Mouse (Mus musculus) forebrain, embryonic 13.5 days (tissue): ENCODE results near the gene Fam178b. TPM values are rescaled to one million over a fixed set of nuclear protein-coding genes. Genes with fewer than 3 reads are reported as not detected.

ENCODE experiments used
- ATAC-seq: fragments of 200-750 bp; cut with Nextera tagmentation; 2 replicates; pipeline ENCODE4 v1.8.0; 2017
- H3K27ac ChIP-seq: fragments of 300-500 bp; sonication (generic); 2 replicates; pipeline ENCODE4 v1.5.1; 2015; ENCODE audit warnings: inconsistent platforms, mild to moderate bottlenecking, moderate library complexity
- H3K27me3 ChIP-seq: fragments of 300-500 bp; sonication (generic); 2 replicates; pipeline ENCODE4 v1.6.1; 2015; ENCODE audit warnings: mild to moderate bottlenecking, inconsistent platforms
- H3K36me3 ChIP-seq: fragments of 300-500 bp; sonication (generic); 2 replicates; pipeline ENCODE4 v1.6.1; 2015; ENCODE audit warnings: mild to moderate bottlenecking, inconsistent platforms; ENCODE audit not compliant: poor library complexity, severe bottlenecking
- H3K4me1 ChIP-seq: fragments of 300-500 bp; sonication (generic); 2 replicates; pipeline ENCODE4 v1.6.1; 2015; ENCODE audit warnings: inconsistent platforms
- H3K4me2 ChIP-seq: fragments of 300-500 bp; sonication (generic); 2 replicates; pipeline ENCODE4 v1.6.1; 2015; ENCODE audit warnings: inconsistent platforms, mild to moderate bottlenecking, moderate library complexity
- H3K4me3 ChIP-seq: fragments of 300-500 bp; sonication (generic); 2 replicates; pipeline ENCODE4 v1.5.1; 2015; ENCODE audit warnings: mild to moderate bottlenecking, inconsistent platforms
- H3K9ac ChIP-seq: fragments of 300-500 bp; sonication (generic); 2 replicates; pipeline ENCODE4 v1.6.1; 2015; ENCODE audit warnings: mild to moderate bottlenecking, inconsistent platforms
- H3K9me3 ChIP-seq: fragments of 300-500 bp; sonication (generic); replicated peaks from 2 replicates; pipeline ENCODE4 v1.6.1; 2016; ENCODE audit warnings: inconsistent platforms
- WGBS: fragments of 180-500 bp; shearing (Covaris S2); methylation state at CpG from one replicate; pipeline ENCODE4 v1.1.7; 2015; 5-methylcytosine and 5-hydroxymethylcytosine counted together
- polyA plus RNA-seq: library from polyadenylated mRNA; unstranded; fragments of >200 nt; fragmentation: Nextera tagmentation; extraction: Ambion mirVana; gene quantifications from 2 replicates; pipeline ENCODE4 v1.2.1, GENCODE M21; 2015

Gene Fam178b
- polyA plus RNA-seq, 1 experiment from 2014 or later = 0.34 TPM

DNA sequence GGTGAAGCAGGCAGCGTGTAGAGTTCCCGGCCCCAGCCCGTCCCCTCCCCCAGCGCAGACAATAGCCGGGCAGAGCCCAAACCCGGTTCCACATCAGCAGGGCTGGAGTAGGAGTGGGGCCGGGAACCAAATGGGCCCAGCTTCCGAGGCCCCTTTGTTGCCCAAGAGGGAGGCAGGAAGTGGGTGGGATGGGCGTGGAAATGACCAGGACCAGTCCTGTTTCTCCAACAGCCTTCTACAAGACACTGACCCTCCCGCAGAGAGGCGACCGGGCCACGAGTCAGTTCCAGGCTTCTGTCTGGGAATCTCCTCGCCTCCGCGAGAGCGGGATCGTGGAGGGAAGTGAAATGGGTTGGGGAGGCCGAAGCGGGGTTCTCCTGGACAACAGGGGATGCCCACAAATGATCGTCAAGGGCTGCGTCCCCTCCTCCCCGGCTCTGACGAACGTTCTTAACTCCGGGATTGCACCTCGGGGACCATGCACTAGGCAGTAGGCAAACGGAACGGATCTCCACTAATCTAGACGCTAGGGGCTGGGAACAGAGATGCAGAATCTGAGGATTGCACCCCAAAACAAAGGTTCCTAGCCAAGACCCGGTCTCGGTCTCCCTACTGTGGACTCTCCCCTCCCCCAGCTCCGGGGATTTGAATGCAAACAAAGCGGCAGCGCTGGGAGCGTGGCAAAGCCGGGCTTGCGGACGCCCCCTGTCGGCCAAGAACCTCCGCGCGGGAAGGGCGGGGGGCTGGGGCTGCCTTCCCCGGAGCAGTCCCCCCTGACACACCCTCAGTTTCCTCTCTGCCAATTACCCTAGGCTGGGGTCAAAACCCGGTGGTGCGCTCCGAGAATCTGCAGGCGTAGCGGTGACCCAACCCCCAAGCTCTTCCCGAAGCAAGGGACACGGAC lies 126.2 kb downstream of the Fam178b start:
- peak; percentile 83 for ATAC-seq

DNA sequence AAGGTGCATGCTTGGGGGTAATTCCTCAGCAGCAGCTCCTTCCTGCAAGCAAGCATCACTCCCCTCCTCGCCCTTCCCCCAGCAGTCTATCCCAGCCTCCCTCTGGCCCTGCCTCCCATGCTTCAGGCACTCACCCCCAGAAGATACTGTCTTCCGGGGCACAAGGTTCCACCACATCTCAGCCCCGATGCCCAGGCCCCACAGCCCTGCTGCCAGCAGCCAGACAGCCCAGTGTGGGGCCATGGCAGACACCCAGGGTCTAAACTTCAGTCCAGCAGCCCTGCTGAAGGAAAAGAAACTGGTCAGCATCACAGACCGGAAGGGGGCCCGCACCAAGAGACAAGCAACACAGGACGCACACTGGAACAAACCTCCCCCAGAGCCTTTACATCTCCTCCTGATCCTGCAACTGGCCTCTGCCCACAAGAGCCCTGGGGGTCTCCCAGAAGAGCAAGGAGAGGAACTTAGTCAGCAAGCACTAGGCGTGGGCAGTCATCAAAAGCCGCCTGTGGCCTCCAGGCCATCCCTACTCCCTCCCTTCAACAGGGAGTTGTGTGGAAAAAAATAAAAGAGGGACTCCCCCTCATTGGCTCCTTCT lies 127.1 kb downstream of the Fam178b start:
- peak overlapping the region; percentile 99 for H3K27ac ChIP-seq
- peaks cover 39% of the 10 kb centered on the region for H3K4me1 ChIP-seq
- H3K9ac ChIP-seq = peak overlapping the region; percentile 99
- WGBS = 5% methylated on average over 8 of the region's 8 CpGs
- no peaks in the 10 kb centered on the region for H3K9me3 ChIP-seq
- H3K36me3 ChIP-seq = peaks cover 45% of the 10 kb centered on the region
- peak overlapping the region; percentile 95 for H3K4me3 ChIP-seq
- H3K4me2 ChIP-seq = peak overlapping the region; percentile 99
- no peak for ATAC-seq
- H3K27me3 ChIP-seq = peaks cover 17% of the 10 kb centered on the region

More for the DNA sequence above, 126.2 kb downstream of the Fam178b start:
- Histone ChIP-seq H3K9me3 (no peaks in the 10 kb centered on the region), H3K4me2 (peak overlapping the region; percentile 99), H3K27me3 (peaks cover 17% of the 10 kb centered on the region), H3K9ac (peak overlapping the region; percentile 99), H3K4me1 (peaks cover 35% of the 10 kb centered on the region), H3K27ac (peak overlapping the region; percentile 99), H3K36me3 (peaks cover 36% of the 10 kb centered on the region), H3K4me3 (peak overlapping the region; percentile 95)
- under 1% methylated on average over 52 of the region's 52 CpGs for WGBS

DNA sequence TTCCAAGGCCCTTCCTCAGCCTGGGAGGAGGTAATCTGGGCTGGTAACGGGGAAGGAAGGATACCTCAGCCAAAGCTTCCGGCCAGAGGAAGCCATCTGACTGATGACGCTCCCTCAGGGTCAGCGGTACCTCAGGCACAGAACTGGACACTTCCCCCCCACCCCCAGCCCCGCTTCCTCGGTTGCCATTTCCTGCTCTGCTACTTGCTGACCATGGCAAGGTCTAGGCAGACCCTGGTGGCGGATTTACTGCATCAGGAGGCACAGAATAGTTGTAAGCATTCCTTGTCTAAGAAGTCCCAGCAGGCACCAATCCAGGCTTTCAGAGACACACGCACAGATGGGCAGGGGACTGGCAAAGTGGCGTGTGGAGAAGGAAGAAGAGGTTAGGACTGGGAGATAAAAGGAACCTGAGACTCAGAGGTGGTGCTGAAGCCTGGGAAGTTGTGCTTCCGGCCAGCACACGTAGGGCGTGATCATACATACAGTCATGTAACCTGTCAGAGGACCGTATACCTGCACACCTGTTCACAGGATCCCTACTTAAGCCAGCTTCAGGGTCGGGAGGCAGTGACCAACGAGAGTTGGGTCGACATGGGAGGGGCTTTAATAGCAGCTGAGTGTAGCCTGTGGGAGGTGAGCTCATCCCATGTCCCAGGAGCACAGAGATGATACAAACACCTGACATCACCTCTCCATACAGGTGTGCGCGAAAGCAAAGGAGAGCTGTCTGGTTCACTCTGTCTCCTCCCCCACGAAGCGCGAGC lies 128.2 kb downstream of the Fam178b start:
- peak overlapping the region; percentile 99 for H3K9ac ChIP-seq
- peaks cover 12% of the 10 kb centered on the region for H3K27me3 ChIP-seq
- peaks cover 56% of the 10 kb centered on the region for H3K36me3 ChIP-seq
- H3K27ac ChIP-seq = peak overlapping the region; percentile 99; the same call in 1 of the 2 replicates
- peak overlapping the region; percentile 95 for H3K4me3 ChIP-seq
- peaks cover 39% of the 10 kb centered on the region for H3K4me1 ChIP-seq
- no peak for ATAC-seq
- peak overlapping the region; percentile 99 for H3K4me2 ChIP-seq
- H3K9me3 ChIP-seq = no peaks in the 10 kb centered on the region
- 83% methylated on average over 21 of the region's 21 CpGs for WGBS

DNA sequence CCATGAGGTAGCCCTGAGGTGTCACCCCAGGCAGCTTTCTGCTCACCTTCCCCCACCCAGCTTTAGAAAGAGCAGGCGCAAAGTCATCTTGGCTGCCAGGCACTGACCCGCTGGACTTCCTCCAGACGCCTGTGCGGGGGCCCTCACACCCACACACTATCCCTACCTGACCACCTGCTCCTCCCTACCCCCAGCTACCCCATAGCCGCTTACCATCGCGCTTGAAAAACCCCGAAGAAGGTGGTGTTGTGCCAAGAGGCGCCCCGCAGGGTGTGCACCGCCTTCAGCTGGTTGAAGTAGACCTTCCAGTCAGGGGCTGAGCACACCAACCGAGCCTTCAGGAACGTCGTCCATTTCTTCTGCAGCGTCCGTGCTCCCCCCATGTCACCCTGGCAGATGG lies 130.5 kb downstream of the Fam178b start:
- no peak for ATAC-seq
- Histone ChIP-seq H3K9me3 (no peaks in the 10 kb centered on the region), H3K4me2 (no peak overlapping the region), H3K36me3 (peaks cover 75% of the 10 kb centered on the region), H3K4me3 (no peak overlapping the region), H3K4me1 (peaks cover 53% of the 10 kb centered on the region), H3K9ac (no peak overlapping the region), H3K27ac (no peak overlapping the region), H3K27me3 (no peaks in the 10 kb centered on the region)
- 88% methylated on average over 16 of the region's 16 CpGs for WGBS

DNA sequence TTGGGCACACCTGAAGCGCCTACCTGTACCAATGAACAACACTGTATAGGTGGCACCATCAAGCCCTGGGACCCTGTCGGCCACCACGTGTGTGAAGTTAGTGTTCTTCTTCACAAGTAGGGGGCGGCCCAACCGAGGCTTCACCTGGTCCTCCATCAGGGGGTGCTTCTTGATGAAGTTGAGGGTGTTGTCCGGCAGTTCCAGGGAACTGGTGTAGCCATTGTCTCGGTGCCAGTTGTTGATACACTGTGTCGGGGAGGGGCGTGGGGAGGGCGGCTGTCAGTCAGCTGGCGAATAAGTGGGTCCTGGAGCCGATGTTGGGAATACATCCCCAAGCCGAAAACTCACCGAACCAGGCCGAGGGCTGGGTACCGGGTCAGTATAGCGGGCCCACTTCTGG lies 131.1 kb downstream of the Fam178b start:
- H3K36me3 ChIP-seq = peaks cover 75% of the 10 kb centered on the region
- no peaks in the 10 kb centered on the region for H3K27me3 ChIP-seq
- 90% methylated on average over 17 of the region's 17 CpGs for WGBS
- no peak overlapping the region for H3K4me2 ChIP-seq
- H3K4me3 ChIP-seq = no peak overlapping the region
- no peak overlapping the region for H3K27ac ChIP-seq
- H3K4me1 ChIP-seq = peaks cover 55% of the 10 kb centered on the region
- H3K9ac ChIP-seq = no peak overlapping the region
- H3K9me3 ChIP-seq = no peaks in the 10 kb centered on the region
- ATAC-seq = no peak

DNA sequence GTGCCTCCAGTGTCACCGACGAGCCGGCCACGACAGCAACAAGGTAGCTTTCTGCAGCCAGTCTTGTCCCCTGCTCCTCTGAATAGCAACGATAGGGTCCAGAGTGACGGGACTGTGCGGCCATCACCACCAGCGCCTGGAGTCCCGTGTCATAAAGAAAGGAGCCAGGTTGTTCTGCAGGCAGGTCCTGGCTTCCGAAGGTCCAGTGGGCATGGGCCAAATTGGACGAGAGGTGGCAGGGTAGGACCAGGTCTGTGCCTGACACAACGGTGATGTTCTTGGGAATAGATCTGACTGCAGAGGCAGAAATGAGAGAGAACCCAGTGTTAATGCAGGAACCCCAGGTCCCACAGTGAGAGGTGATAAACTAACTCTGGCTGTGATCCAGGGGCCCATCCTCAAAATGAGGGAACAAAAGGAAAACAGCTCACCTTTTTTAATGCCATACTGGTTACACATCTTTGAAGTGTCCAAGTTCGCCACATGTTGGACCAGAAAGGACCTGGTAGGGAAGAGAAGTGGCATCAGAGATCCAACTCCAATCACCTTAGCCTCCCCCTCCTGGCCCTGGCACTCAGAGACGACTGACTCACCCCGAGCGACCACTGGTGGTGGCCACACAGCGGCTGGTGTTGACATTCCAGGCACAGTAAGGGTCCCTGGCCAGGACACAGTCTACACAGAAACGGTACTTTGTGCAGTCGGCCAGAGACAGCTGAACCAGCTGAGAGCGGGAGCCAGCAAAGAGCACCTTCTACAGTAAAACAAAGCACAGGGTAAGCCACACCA lies 132.7 kb downstream of the Fam178b start:
- no peak for ATAC-seq
- peaks cover 55% of the 10 kb centered on the region for H3K4me1 ChIP-seq
- H3K4me2 ChIP-seq = no peak overlapping the region
- WGBS = 79% methylated on average over 20 of the region's 20 CpGs
- H3K27me3 ChIP-seq = no peaks in the 10 kb centered on the region
- no peak overlapping the region for H3K4me3 ChIP-seq
- H3K27ac ChIP-seq = no peak overlapping the region
- H3K9me3 ChIP-seq = no peaks in the 10 kb centered on the region
- H3K36me3 ChIP-seq = peaks cover 74% of the 10 kb centered on the region
- H3K9ac ChIP-seq = no peak overlapping the region

DNA sequence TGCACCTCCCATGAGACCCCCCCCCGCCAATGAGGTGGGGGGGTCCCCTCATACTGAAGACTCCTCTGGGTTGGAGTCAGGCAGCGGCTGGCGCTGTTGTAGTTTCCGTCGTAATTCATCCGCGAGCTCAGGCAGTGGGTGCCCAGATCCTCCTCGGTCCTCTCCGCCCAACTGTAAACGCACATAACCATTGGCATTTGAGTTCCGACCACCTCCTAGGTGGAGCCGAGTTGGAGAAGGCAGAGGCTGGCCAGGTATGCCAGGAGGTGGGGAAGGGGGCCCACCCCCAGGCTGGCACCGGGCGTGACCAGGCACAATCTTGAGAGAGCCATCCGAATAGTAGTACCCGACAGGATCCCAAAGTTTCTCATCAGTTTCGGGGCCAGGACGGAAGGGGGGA lies 133.5 kb downstream of the Fam178b start:
- peaks cover 47% of the 10 kb centered on the region for H3K4me1 ChIP-seq
- ATAC-seq = no peak

DNA sequence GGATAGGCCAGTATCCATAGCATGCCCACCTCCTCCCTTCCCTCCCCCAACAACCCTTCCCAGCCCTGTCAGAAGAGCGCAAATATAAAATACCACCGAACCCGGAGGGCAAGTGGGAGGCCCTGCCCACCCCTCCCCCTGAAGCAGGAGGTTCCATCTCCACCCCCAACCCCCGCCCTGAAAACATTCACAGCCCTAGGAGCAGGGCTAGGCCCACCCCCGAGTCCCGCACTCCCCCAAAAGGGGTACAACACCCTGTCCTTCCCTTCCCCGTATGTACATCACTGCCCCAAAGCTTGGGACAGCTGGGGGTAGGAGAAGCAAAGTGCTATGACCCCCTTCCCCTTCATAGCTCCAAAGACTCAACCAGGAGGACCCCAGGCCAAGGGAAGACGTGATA lies 134.2 kb downstream of the Fam178b start:
- Histone ChIP-seq H3K9ac (no peak overlapping the region), H3K27me3 (no peaks in the 10 kb centered on the region), H3K36me3 (peaks cover 59% of the 10 kb centered on the region), H3K27ac (0 out of 2 replicates have a peak overlapping the region, but pooled peaks have one; percentile 16), H3K4me2 (no peak overlapping the region), H3K4me1 (peaks cover 40% of the 10 kb centered on the region), H3K9me3 (no peaks in the 10 kb centered on the region), H3K4me3 (no peak overlapping the region)
- WGBS = 63% methylated on average over 8 of the region's 8 CpGs
- no peak for ATAC-seq

More for the DNA sequence above, 133.5 kb downstream of the Fam178b start:
- no peaks in the 10 kb centered on the region for H3K9me3 ChIP-seq
- peaks cover 66% of the 10 kb centered on the region for H3K36me3 ChIP-seq
- no peak overlapping the region for H3K4me3 ChIP-seq
- no peak overlapping the region for H3K9ac ChIP-seq
- no peak overlapping the region for H3K27ac ChIP-seq
- H3K27me3 ChIP-seq = no peaks in the 10 kb centered on the region
- 90% methylated on average over 18 of the region's 18 CpGs for WGBS
- no peak overlapping the region for H3K4me2 ChIP-seq

DNA sequence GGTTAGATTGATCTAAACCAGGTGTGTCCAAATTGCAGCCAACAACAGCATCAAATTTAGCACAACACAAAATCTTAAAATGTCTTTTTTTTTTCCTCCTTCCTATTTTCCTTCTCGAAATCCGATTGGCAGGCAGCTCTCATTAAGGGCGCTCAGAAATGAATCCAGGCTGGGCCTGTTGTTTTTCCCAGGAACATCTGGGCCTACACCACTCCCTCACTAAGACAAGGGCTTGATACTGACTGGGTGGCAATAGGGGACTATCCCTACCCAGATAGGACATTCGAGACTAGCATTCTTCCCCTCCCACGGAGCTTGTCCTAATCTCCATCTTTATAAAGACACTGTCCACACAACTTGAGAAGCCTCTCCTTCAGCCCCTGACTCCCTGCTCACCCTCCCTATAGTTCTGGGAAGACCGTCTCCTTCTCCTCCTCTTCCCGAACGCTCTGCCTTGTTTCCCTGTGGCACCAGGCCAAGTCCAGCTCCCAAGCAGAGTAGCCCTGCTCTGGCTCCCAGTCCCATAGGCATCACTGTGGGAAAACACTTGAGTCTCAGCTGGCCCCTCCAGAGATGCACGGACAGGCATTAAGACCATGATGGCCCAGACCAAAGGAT lies 134.9 kb downstream of the Fam178b start:
- Histone ChIP-seq H3K27ac (peak overlapping the region; percentile 49), H3K27me3 (no peaks in the 10 kb centered on the region), H3K4me1 (peaks cover 38% of the 10 kb centered on the region), H3K9me3 (no peaks in the 10 kb centered on the region), H3K9ac (peak overlapping the region; percentile 52), H3K36me3 (peaks cover 52% of the 10 kb centered on the region), H3K4me3 (no peak overlapping the region), H3K4me2 (no peak overlapping the region)
- 22% methylated on average over 9 of the region's 9 CpGs for WGBS
- ATAC-seq = no peak

DNA sequence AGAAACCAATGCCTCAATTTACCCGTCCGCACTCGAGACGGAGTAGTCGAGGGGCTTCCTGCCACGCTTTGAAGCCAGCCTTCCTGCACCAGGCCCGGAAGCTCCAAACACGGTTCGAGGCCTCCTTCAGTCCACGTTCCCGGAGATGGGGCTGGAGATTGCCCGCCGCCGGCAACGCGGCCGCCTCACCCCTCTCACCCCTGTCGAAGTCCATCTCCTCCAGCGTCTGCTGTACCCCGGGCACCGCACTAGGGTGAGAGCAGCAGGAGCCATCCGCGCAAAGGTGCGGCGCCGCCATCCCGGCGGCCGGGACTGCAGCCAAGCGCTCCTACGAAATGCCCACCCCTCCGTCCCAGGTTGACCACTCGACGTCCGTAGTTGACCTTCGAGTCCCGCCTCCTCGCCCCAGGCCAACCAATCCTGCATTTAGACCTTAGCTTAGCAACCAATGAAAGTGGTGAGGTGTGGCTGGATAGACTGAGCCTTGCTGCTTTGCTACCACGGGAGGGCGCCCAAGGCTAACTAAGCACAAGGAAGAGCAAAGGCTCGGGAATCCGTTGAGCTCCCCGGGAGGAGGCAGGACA lies 136.0 kb downstream of the Fam178b start, which contains the start of gene Ankrd39:
Gene Ankrd39, minus strand, starts transcription at position 558 of the 584 bp plus-strand sequence.
- Histone ChIP-seq H3K27ac (peak within 1 kb of the TSS; percentile 49), H3K4me1 (peaks cover 35% of the 10 kb centered on the region), H3K36me3 (peaks cover 46% of the 10 kb centered on the region), H3K9me3 (no peaks in the 10 kb centered on the region), H3K4me2 (peak within 1 kb of the TSS; percentile 76), H3K9ac (peak within 1 kb of the TSS; percentile 81), H3K4me3 (peak within 1 kb of the TSS; percentile 63), H3K27me3 (no peaks in the 10 kb centered on the region)
- ATAC-seq = peak; percentile 98
- under 1% methylated on average over 43 of the region's 43 CpGs for WGBS
